Mouse (Mus musculus) left cerebral cortex, postnatal 4 days (tissue): Measurements from ENCODE around the gene Ahcyl2. TPM values are rescaled to one million over a fixed set of nuclear protein-coding genes. Genes with fewer than 3 reads are reported as not detected.
"Not testable (repeated sequence)": the region's sequence is repeated elsewhere in the genome, so short reads cannot be mapped to it uniquely, and the experiment has no call there.

ENCODE experiments used
- DNase-seq: peaks from one replicate; pipeline ENCODE4 v3.0.0-alpha.2; 2022
- intact Hi-C: fragments of 180-260 bp; cut with DNase I; formaldehyde crosslinking; loops from one replicate; pipeline ENCODE4 v1.15.1; 2025
- total RNA-seq, 2 experiments: library from RNA; stranded (reverse); gene quantifications; 2 replicates each; pipeline ENCODE4 v1.2.3; 2021

Ahcyl2 gene
- total RNA-seq, 2 experiments from 2014 or later, result 51.3 to 54.1 TPM

DNA sequence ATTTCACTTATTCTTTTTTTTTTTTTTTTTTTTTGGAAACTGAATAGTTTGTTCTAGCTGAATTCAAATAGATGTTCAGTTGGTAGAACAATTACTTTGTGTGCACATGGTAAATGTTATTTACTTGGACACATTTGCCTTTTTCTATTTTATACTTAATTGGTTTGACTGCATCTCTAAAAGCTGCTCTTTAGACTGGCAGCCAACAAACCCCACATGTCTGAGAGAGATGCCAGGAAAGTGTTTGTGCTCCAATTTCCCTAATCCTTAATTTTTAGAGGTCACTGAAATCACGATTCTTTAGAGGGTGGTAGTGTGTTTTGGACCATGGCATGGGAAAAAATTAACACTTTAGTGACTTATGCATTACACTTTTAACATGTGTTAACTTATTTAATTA lies 44.8 kb downstream of the Ahcyl2 start:
- intact Hi-C loops, result loop anchor here (10.0 kb wide), 1 partner anchor 48 kb away; the partner anchor contains the start of gene Ahcyl2
- peak; percentile 9 for DNase-seq

DNA sequence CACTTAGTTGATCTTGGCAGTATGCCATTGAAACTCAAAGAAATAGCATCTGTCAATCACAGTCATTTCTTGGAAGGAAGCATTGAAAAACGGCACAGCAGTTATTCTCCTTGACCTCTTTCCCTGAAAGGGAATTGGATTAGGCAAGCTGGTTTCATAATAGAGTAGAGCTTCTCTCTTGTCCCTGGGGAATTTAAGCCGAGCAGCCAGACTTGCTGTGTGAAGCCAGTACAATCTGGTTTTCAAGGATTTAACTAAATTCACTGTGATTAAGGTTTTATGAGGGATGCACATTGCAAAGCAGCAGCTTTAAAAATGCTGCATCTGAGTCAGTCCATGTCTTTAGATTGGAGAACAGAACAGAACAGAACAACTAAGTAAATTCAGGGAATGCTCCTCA lies 46.8 kb downstream of the Ahcyl2 start:
- intact Hi-C loops, result loop anchor here (5.0 to 10.0 kb wide), 2 partner anchors 50 to 107 kb away; partner anchors contain the start of gene Ahcyl2
- DNase-seq, result peak; percentile 3

DNA sequence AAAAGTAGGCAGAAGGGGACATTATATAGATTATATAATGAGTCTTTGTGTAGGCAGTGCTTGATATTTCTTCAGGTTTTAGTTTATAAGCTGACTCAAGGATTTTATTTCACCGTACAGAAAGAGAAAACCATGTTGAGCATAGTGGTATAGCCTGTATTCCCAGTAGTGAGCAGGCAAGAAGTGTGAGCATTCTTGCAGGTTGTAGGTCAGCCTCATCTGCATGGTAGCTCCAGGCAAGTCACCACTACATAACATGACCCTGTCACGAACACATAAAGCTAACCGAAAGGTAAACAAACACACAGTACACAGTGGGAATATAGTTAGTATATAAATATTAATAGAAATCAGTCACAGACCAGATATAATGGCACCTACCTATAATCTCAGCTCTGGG lies 47.2 kb downstream of the Ahcyl2 start:
- DNase-seq, result no peak

GRCm38 (mm10) chr6:29815634-29816033 lies 47.8 kb downstream of the Ahcyl2 start:
- intact Hi-C loops, result loop anchor here (5.0 to 10.0 kb wide), 2 partner anchors 51 to 108 kb away; partner anchors contain the start of gene Ahcyl2
- no peak for DNase-seq

More for the DNA sequence above, 47.2 kb downstream of the Ahcyl2 start:
- intact Hi-C loops, result loop anchor here (5.0 to 10.0 kb wide), 2 partner anchors 50 to 108 kb away; partner anchors contain the start of gene Ahcyl2

GRCm38 (mm10) chr6:29816371-29816770 lies 48.6 kb downstream of the Ahcyl2 start:
- intact Hi-C loops, result loop anchor here (5.0 to 10.0 kb wide), 2 partner anchors 52 to 109 kb away; partner anchors contain the start of gene Ahcyl2
- not testable (repeated sequence) for DNase-seq

DNA sequence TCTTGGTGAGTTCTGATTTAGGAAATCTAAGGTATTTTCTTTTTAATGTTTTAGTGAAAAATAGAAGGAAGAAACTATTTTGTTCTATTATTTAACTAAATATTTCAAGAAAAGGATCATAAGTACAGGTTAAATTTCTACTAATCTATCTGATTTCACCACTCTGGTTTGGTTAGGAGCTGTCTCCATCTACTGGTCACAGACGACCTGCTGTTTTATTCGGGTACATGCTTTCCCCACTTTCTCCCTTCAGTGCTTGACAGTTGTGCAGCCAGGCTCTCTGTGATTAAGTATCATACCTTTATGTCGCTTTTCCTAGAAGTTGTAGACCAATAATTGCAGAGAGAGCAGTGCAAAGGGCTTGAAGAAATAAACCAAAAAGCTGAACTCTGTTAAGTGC lies 51.5 kb downstream of the Ahcyl2 start:
- DNase-seq, result peak; percentile 10
- intact Hi-C loops, result loop anchor here (5.0 to 10.0 kb wide), 2 partner anchors 55 to 112 kb away; partner anchors contain the start of gene Ahcyl2

GRCm38 (mm10) chr6:29820314-29820713 lies 52.5 kb downstream of the Ahcyl2 start:
- intact Hi-C loops, result no loop called here

DNA sequence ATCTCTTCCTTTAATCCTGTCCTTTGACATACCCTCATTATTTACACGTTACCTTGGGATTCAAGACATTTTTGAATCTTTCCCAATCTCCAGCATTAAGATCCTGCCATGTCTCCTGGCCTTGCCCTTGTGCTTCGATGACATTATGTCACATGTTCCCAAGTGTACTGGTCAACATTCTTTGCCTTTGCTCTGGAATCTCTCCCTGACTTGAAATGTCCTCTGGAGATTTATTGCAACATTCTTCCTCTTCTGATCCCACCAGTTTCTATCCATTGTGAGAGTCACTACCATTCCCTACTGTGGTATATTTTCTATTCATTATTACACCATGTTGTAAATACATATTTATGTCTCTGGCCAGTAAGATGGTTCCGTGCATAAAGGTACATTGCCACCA lies 53.1 kb downstream of the Ahcyl2 start:
- no peak for DNase-seq
- intact Hi-C loops, result no loop called here

More at GRCm38 (mm10) chr6:29820314-29820713, 52.5 kb downstream of the Ahcyl2 start:
- DNase-seq, result no peak

GRCm38 (mm10) chr6:29821770-29822169 lies 54.0 kb downstream of the Ahcyl2 start:
- intact Hi-C loops, result no loop called here
- DNase-seq, result no peak

DNA sequence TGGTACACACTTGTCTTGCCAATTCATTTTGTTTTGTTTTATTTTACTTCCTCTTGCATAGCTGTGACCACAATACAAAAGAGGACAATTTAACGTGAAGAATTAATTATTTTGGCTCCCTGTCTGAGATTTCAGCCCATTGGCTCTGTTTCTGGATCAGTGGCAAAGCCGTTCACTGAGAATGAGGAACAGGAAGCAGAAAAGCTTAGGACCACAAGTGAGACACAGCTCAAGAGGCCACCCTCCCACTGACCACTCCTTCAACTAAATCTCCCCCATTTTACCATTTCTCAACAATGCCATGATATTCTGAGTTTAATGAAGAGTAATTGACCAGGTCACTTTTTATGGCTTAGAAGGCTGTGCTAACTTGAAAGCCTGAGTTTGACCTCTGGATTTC lies 57.5 kb downstream of the Ahcyl2 start:
- intact Hi-C loops, result no loop called here
- DNase-seq, result no peak

GRCm38 (mm10) chr6:29827291-29828242 lies 59.8 kb downstream of the Ahcyl2 start:
- intact Hi-C loops, result no loop called here

DNA sequence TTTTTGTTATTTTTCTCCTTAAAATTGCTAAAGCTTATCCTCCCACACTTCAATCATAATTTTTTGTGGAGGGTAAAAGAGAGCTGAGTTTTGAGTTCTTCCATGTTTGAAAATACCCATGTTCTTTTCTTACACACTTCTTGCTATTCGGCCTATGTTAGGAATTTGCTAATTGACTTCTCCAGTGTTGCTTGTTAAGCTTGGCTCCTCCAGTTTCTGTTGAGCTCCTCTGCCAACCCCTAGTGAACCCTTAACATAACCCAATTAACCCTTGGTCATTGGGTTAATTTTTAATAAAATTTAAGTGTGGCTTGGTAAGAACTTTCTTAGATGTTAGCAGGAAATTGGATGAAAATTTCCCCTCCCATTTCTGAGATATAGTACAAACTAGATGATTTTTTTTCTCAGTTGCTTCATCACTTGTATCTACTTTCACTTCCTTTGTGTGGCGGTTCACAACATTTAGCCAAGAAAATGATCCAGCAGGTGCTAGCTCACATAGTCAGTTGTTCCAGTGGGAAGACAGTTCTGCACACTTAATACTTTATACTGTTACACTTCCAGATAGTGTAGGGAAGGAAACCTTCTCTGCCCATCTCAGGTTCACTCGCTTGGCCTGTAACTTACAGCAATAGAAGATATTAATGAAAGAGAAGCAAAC lies 60.9 kb downstream of the Ahcyl2 start:
- no peak for DNase-seq
- intact Hi-C loops, result no loop called here

More at GRCm38 (mm10) chr6:29827291-29828242, 59.8 kb downstream of the Ahcyl2 start:
- no peak for DNase-seq

- intact Hi-C loops, result no loop called here
Measured at GRCm38 (mm10) chr6:29832356-29832755, 64.5 kb downstream of the Ahcyl2 start.

GRCm38 (mm10) chr6:29833117-29833516 lies 65.3 kb downstream of the Ahcyl2 start:
- DNase-seq, result no peak
- intact Hi-C loops, result no loop called here

More at GRCm38 (mm10) chr6:29832356-29832755, 64.5 kb downstream of the Ahcyl2 start:
- no peak for DNase-seq

DNA sequence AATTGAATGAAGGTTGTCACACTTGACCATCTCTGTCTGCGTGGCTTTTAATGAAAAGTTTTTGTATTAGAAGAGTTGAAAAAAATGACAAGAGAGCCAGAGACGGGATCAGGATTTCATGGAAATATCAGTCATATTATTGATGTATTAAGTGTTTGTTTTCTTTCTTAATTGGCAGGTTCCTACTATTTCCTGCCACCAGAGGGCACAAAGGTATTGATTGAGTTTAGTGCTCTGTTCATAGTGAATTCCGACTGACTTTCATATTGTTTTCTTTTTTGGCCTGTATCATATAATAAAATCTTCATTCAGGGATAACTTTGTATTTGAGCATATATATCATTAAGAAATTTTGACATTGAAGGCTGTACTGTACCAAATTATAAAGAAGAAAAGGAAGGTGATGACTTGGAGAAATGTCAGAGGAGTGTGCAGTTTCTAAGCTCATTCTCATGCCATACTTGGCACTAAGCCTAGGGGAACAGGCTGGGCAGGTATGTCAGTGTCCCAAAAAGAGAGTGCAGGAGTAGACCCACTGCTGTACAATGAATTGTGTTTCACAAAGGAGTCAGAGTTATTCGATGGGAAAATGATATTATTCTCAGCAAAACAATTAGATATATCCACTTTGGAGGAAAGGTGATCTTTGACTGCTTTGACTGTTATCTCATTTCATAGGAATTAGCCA lies 65.9 kb downstream of the Ahcyl2 start:
- no peak for DNase-seq
- intact Hi-C loops, result no loop called here

DNA sequence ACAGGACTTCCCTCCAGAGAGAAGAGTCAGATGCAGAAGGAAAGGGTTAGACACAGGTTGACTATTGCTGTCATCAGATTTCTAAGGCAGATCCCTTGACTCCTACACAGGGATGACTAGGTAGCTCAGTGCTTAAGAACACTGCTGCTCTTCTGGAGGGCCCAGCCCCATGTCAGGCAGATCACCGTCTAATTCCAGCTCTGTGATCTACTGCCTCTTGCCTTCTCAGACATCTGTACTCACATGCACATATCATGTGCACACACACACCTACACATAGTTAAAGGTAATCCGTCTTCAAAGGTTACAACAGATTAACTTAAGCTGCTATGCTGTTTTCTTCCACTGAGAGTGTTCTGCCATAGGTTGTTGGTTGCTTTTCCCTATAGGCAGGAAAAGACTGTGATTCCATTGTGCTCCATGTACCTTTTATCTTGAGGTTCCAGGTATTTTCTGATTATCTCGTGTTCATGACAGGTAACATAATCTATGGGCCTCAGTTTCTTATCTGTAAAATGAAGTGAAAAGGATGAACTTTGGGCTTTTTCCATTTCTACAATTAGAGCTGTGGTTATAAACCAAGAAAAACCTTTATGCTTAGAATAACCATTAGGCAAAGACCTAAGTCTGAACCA lies 67.8 kb downstream of the Ahcyl2 start:
- intact Hi-C loops, result no loop called here
- DNase-seq, result no peak

- no peak for DNase-seq
- intact Hi-C loops, result no loop called here
Measured at GRCm38 (mm10) chr6:29837579-29837978, 69.8 kb downstream of the Ahcyl2 start.

DNA sequence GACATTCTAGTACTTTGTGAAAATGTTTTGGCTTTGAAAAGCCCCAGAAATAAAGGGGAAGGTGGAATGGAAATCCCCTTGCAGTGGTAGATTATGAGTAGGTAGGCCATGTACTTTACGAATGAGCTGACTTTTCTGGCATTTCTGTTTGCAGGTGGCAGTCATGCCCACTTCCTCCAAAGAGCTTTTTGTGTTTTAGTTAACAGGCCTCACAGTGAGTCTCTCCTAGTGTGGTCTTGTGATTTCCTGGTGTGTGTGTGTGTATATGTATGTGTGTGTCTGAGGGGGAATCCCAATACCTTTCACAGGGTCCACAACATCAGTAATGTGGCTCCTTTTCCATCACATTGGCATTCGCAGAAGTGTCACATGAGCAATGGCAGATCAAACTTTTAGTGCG lies 70.7 kb downstream of the Ahcyl2 start:
- no peak for DNase-seq
- intact Hi-C loops, result no loop called here

DNA sequence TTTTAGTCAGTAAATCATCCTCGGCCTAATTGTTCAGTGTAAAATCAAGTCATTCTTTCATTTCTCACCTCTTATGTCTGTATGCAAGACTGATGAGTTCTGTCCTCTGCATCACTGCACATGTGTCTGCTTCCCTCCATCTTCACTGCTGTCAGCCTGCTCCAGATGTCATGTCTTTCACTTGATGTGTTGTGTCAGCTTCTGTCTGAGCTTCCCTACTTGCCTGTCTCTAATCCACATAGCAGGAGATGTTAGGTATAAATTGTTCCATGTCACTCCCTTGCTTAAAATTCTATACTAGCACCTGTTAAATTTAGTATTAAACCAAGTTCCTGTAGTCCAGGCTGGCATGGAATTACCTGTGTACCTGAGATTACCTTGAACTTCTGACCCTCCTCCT lies 72.2 kb downstream of the Ahcyl2 start:
- no peak for DNase-seq
- intact Hi-C loops, result no loop called here

DNA sequence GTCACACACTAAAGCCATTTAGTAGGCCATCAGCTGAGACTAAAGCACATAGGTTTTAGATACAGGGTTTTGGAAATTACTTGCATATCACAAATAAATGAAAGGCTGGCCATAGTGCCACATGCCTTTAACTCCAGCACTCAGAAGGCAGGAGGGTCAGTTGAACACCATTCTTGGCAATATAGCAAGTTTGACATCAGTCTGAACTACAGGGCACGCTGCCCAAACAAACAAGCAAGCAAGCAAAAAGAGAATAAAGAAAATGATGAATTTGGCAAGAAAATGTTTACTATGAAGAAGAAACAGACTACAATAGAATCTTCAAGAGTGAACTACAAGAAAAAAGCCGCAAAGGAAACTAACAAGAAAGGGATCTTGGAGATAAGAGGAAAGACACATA lies 73.7 kb downstream of the Ahcyl2 start:
- no peak for DNase-seq
- intact Hi-C loops, result no loop called here
